Mouse (Mus musculus) liver, embryonic 14.5 days (tissue): Measurements from ENCODE around the gene Srl.

ENCODE experiments used
- CTCF ChIP-seq: IDR thresholded peaks from 2 replicates; pipeline ENCODE4 v1.5.1; 2016; ENCODE audit warnings: antibody characterized with exemption, low read depth, control low read depth
- EP300 ChIP-seq: IDR thresholded peaks from 2 replicates; pipeline ENCODE4 v1.6.1; 2016; ENCODE audit warnings: antibody characterized with exemption, low read depth

- no peak for TF ChIP-seq CTCF
- TF ChIP-seq EP300: no peak
Measured at GRCm38 (mm10) chr16:4473231-4473630, 68.4 kb downstream of the Srl start.
